Mouse (Mus musculus): ENCODE measurements around the gene Map3k4.
A peak's percentile ranks its signal among the peaks of the same experiment; 100 is the strongest.

The Map3k4 gene

DNA sequence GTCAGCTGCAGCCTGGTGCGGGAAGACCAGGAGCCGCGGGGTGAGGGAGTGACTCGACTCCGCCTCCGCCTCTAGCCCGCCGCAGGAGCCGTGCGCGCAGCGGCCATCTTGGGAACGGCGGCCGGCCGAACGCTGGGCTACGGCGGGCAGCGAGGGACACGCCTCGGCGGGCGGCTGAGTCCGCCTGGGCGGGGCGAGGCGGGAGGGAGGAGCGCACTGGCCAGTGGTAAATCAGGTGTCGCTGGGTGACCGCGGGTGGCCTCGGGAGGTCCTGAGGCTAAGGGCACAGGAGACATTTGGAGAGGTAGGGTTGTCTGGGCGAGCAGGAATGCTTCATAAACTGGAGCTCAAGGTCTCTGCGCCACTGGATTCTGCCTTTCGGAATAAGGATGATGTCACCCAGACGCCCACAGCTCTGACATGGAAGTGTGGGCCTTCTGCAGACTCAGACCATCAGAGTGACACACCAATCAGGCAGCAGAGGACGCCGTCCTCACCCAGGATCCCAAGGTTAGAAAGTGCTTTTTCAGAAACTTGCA is at the start of gene Map3k4:
TSS of gene Map3k4 (minus strand) at position 134 of the 539 bp plus-strand sequence.
- DNase-seq (ENCODE audit: low read depth, low spot score), result peak; percentile 84

DNA sequence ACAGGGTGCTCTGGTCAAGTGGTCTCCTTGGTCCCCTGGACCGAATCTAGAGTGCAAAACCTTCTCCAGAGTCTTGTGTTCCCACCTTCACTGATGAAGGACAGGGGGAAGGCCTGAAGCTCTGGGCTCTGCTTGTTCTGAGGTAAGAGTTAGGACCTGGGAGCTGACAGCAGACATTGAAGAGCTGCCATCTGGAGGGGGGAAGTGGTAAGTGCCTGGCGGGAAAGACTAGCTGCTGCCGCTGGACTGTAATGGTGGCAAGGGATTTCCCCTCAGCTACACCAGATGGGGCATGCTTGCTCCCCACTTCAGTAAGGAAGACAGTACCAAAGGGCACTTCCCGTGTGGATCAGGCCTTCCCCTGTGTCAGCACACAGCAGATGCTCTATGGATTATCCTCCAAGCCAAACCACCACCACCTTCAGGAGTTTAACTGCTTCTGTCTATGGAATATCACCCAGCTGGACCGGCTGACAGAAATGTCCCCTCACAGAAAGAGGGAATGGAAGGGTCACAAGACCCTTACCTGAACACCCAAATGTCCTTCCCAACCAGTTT is 48.9 kb upstream of the Map3k4 start:
- peak; percentile 68 for DNase-seq (ENCODE audit: low read depth, low spot score)

DNA sequence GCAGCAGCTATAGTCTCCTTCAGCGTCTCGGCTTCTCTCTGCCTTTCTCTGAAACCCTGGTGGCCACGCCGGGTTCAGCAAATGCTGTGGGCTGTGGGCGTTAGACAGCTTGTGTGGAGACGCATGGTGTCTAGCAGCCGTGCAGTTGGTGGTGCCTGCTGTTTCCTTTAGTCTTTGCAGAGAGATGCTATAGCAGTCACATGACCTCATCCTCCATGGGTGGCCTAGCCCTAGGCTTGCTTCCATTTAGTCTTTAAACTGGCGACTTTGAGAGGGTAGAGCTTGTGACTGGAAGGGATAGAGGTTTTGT is 45.8 kb upstream of the Map3k4 start:
- DNase-seq (ENCODE audit: low read depth, low spot score), result peak; percentile 51

DNA sequence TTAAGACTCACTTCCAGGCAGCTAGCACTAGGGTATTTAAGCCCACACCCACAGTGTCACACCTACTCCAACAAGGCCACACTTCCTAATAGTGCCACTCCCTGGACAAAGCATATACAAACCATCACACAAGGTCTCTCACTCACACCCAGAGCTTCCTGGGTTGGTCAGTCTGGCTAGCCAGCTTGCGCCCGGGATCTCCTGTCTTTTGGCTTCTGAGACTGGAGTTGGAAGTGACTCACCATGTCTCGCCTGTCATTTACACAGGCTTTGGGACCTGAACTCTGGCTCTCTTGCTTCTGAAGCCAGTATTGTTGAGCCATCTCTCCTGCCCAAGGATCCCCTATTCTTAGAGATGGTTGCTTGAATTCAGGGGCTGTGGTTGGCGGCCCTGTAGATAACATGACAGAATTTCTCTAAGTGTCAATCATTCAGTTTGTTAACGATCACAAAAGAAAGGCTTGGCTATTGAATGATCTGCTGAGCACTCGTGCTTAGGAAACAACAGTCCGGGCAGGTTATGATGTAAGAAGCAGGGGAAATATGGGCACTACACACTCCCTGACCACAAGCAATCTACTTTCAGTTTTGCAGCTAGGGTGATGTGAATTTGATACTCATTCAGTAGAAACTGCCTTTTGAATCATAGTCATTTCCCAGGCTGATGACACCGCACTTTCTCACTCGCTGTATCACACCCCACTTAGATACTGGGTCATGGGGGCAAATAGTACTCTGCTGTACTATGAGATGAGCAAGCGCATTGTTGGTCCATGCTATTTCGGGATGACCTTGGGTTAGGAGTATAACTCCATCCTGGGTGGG is 45.2 kb upstream of the Map3k4 start:
- no peak for DNase-seq (ENCODE audit: low read depth, low spot score)

DNA sequence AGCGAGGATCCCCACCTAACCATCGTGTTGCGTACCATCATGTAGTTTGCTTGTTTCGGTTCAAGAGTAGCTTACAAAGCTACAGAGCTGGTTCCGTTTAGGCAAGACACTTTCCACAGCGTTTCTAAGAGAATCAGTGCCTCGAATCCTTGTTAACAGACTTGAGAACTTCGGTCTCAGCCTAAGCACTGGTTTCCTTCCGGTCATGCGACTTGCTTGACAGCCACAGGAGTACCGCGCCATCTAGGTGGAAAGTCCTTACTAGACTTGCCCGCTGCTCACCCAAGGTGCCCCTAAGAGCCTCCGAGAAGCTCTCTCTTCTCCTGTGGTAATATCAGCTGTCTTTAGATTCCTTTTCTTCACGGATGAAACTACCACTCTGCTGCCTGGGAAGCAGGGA is 41.3 kb upstream of the Map3k4 start:
- DNase-seq (ENCODE audit: low read depth, low spot score), result no peak

DNA sequence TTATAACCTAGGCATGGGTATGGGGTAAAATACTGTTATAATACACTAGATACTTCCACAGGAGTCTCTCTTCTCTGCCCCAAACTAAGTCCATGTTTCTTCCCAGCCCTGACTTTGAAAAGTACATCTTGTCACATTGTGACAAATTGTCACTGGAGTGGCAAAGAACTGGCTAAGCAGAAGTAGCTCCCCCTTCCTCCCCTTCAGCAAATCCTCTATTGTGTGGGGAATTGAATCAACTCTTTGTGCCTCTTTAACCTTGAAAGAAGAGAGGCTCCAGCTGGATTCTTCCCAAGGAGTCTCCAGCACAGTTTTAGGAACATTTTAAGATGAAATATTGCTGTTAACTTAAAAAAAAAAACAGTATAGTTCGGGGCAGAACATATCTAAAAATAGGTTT is 34.2 kb upstream of the Map3k4 start:
- no peak for DNase-seq (ENCODE audit: low read depth, low spot score)

DNA sequence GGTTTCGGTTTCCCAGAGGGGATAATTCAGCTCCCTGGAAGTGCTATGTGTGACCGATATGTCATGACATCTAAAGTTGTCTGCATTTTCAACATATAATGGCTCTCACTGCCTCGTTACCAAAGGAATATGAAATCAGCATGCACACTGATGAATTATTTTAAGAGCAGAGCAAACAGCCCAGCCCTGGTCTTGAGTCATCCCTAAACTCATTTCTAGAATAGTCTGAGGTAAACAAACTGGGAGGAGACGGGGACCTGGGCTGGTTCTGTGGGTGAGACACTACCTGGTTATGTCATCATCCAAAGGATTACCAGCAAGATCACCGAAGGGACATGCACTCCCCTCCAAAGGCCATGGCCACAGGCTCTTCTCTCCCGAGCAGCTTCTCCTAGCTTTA is 33.0 kb upstream of the Map3k4 start:
- no peak for DNase-seq (ENCODE audit: low read depth, low spot score)

DNA sequence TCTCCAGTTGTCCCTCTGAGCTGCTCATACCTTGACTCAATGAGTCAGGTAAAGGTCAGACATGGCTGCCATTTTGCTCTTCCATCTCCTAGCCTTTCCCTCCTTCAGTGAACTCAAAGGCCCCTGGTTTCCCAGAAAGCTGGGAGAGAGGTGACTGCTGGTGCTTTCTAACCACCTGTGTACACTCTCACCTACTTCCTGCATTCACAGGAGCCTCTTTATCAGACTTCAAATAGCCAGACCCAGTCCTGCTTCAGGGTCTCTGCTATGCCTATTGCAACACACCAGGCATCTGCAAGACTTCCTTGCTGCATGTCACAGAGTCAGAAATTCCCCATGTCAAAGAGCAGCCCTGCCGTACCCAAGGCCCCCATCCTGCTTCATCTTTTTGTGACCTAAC is 28.9 kb upstream of the Map3k4 start:
- DNase-seq (ENCODE audit: low read depth, low spot score), result no peak

DNA sequence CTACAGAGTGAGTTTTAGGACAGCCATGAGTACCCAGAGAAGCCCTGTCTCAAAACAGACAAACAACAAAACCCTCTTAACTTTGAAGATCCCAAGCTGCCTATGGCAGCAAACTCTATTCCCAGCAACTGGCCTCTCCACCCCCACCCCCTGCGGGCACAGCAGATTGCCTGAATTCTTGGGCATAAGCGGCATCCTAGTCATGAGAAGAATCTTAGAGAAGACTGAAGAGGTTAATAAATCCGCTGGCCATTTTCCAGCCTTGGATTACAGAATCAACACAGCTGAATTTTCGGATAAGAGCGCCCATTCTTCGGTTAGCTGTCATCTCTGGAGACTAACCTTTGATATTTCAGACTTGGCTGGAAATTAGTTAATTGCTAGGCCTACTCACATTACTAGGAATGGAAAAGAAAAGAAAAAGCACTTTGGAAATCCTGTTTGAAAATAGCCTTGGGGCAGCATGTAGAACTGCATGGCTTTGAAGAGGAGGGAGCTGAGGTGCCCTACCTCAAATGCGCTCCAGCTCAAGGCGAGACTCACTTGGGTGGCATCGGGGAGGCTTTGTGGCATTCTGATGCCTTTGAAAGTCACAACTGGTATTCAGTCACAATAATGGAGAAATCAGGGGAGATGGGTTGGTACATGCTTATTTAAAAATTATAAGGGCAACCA is 25.2 kb upstream of the Map3k4 start:
- DNase-seq (ENCODE audit: low read depth, low spot score), result no peak

DNA sequence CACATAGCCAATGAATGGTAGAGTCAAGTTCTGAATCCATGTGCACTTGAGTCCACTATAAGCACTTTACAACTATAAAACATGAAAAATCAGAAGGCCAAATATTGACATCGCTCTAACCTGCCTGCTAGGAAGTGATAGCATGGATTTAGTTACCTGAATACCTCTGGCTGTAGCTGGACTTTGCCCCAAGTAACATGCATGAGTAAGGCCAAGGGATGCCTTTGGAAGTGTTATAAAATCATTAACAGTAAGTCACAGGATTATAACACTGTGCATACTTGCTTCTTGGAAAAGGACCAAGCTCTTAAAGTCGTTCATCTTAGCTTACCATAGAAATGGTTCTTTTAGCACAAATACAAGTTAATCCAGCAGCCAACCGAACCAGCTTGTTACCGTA is 18.6 kb upstream of the Map3k4 start:
- DNase-seq (ENCODE audit: low read depth, low spot score), result no peak

DNA sequence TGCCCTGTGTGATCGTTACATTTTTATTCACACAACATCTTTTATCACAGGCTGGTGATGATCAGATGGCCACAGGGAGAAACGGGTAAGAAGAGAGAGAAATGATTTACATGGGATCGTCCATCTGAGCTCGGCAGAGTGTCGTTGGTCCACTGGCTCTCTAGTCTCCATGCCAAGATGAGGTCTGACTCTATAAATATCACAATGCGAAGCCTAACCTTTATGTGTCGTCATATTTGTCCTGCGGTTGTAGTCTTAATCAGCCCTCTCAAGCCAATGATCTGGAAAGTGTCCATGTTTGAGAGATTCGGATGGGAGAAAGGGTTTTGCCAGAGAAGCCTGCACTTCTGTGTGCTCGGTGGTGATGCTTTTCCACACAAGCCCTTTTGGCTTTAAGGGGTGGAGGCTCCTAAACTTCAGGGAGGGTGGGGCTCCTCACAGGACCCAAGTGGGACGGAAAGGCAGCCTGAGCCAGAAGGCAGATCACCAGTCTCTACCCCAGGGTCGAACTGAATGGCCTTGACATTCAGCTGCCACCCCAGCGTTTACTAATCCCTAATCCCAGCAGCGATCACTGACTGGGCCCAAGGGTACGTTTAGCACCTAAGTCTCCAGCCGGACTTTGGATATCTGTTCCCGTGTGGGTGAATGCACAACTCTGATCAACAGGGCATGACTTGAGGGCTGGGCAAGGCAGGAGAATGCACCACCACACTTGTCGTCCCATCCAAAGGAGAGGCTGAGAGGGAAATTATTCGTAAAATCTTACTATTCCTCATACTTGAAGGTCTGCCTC is 17.7 kb upstream of the Map3k4 start:
- no peak for DNase-seq (ENCODE audit: low read depth, low spot score)

DNA sequence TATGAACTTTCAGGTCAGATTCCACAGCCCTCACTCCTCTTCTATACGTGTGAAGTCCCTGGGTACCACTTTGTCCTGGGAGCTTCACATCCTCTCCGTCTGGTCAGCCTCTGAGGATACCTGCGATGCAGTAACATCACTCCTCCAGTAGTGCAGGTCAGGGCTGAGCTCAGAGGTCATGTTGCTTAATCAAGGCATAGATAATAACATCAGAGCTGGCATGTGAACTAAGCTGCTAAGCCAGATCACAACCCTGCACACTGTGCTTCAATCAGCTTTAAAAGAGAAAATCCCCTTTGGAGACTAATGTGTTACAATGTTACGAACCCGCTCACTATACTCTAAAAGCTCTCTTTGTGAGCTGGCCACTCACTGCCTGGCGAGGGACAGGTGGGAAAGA is 16.5 kb upstream of the Map3k4 start:
- no peak for DNase-seq (ENCODE audit: low read depth, low spot score)

DNA sequence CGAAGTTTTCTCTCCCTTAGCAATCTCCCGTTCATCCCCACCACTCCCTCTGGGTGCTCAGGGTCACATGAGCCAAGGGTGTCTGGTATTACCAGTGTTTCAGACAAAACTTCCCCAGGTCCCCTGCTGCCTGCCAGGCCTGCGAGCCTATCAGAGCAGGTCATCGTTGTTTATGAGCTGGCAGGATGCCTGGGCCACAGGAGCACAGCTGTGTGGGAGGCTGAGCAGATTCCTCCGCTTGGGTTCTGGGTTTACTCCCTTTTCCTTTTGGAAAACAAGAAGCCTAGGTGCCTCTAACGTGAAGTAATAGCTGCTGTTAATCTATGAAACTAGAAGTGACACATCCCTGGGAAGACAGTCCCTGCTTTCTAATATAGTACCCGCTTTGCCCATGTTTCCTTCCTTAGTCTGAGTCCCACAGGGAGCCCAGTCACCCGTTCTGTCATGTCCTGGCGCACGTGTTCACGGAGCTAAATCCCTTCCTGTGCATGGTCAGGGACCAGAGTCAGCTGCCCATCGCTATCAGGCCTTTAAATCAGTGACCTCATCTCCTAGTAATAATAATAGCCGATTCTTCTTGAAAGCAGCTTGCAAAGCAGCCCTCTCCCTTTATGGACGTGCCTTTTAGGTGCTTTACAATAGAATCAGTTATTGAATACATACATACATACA is 9.4 kb upstream of the Map3k4 start:
- DNase-seq (ENCODE audit: low read depth, low spot score), result no peak

DNA sequence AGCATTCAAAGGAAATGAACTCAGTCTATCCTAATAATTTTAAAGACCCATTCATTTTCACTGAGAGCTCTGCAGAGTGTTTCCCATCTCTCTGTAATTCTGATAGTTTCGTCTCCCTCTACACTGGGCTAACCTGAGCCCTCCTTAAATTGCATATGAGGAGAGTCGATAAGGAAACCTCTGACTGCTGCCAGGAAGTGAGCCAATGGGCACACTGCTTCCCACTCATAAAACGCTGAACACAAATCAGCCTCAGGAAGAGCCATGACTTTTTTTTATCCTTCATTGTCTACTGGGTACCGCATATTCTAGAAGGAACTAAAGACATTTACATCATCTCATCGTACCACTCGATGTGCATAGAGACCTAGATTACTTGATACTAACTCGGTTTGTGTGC is 1.2 kb upstream of the Map3k4 start:
- no peak for DNase-seq (ENCODE audit: low read depth, low spot score)

DNA sequence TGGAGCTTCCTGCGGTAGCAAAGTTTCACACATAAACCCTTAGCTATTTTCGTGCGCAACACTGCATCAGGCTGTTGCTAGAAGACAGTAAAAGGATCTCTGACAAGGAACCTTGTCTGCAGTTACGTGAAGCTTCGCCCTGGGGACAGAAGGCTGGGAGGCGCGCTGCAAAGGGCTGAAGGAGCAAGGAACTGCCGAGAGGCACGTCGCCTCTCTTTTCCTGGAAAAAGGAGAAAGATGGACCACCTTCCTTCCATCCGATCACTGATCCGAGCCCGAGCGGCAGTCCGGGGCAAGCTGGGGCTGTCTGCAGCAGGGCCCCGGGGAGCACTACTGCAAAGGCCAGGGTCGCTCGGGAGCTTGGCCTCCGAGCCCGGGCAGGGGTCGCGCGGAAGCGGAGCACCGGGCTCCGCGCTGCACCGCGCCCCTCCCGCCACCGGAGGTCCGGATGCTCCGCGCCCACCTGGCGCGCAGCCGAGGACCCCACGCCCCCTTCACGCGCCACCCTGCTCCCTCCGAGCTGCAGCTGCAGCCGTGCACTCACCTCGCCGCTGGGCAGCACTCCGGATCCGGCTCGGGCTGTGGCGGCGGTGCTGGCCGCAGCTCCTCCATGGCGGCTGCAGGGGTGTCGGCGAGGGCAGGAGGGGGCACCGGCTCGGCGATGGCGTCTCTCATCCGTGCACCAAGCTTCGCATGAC is 493 bp downstream of the Map3k4 start:
- DNase-seq (ENCODE audit: low read depth, low spot score), result peak; percentile 63

DNA sequence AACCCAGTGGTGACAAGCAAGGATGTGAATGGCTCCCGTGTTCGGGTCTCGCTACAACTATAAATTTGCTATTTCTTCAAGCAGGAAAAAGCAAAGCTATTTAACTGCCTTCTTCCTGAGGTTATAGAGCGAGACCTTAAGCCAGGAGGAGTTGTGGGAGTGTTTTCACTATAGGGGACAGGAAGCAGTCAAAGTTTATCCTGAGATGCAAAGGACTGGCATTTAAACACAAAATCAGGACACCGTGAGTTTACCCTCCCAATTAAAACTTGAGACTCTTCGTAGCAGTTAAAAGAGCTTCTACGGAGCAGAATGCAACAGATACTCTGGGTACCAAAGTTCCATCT is 1.0 kb downstream of the Map3k4 start:
- DNase-seq (ENCODE audit: low read depth, low spot score), result no peak

DNA sequence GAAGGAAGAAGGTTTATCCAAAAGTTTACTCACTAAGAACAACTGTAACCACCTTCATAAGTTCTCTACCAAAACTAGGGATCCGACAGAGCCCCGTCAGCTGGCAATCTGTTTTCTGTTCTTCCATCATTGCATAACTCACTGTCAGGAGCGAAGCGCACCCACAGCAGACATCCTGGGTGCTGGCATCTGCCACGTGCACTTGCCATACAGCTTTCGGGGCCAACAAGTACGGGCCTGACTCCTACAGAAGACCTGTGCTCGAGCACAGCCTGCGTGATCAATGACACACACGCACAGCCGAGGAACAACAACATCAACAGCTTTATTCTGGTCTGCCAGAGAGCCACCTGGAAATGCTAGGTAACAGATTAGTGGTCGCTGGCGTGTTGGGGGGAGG is 2.3 kb downstream of the Map3k4 start:
- no peak for DNase-seq (ENCODE audit: low read depth, low spot score)

DNA sequence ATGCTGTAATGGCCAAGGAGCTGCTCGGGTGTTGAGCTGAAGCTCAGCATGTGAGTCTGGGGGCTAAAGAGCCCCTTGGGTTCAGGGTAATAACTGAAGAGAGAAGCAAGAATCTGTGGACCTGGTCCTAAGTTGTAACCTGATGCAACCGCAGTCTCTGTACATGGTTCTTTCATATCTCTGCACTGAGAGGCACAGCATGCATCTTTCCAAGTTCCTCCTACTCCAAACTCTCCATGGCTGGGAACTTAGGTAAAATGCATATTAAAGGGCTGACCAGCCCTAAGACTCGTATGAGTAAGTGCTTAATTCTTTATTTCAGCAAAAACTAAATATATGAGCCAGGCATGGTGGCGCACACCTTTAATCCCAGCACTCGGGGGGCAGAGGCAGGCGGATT is 6.3 kb downstream of the Map3k4 start:
- DNase-seq (ENCODE audit: low read depth, low spot score), result no peak

DNA sequence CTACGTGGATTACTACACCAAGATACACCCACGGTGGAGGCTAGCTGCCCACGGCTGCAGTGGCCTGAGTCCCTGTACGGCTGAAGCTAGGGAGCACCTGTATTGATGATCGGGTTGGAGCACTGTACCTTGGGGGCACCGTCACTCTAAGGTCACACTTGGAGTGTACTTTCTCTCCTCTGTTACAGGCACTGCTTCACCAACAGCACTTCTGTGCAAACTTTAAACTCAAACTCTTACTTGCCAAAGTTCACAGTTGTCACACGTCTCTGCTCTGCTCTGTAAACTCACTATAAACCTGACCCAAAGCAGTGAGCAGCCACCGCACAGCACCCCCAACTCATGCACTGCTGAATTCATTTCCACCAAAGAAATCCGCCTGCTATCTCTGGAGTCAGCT is 9.1 kb downstream of the Map3k4 start:
- no peak for DNase-seq (ENCODE audit: low read depth, low spot score)

DNA sequence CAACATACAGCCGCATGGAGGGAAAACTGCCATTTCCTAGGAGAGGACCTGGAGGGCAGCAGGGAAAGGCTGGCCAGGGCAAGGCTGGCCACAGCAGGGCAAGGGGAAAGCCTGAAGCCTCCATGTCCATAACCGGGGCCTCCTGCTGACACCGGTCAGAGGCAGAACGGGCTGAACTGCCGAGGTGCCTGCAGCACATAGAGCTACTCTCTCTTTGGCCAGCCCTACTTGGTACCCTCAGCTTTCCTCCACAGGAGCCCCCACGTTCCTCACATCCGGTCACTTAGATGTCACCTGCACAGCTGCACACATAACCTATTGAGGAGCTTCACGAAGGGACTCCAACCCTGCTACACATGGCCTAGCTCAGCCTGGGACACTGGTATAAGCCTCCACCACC is 9.5 kb downstream of the Map3k4 start:
- no peak for DNase-seq (ENCODE audit: low read depth, low spot score)

Measured in R1 (cell line).